In the genomic region with DNA sequence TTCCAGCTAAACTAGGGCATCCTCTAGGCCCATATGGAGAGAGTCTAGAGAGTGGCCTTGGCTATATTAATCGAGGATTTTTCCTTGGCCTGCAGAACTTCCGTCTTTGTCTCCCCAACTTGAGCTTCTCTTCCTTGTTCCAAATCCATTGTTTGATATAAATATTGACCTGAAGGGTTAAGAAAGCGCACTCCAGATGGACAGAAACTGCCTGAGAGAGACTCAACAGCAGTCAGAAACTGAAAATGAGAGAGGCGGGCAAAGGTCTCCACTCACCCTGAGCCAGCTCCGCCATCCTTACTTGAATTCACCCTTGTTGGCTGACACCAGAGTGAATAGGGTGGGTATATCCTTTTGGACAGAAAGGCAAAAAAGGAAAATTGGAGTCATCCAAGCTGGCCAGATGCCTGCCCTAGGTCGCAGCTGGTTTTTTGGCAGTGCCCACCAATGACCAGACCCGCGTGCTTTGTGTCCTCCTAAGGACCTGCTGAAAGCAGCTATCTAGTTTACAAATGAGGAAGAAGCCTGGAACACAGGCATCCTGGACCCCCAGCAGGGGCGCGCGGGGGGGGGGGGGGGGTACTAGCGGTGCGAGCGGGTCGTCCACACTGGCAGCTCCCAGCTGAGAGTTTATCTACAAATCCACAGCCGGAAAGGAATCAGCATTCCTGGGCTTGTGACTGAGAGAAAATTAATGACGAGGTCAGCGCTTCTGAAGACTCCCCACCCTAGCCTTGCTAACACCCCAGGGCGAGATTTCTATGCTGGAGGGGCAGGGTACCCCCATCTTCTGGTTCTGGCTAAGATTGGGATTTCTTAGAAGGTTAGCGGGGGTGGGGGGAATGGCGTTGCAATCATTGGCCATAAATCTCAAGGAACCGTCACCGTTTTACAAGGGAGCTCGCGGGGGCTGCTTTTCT, we compare ENCODE assay signal across 13 mouse cellular contexts. TPM values are rescaled to one million over a fixed set of nuclear protein-coding genes. Genes with fewer than 3 reads are reported as not detected.
DNase-seq lines count a peak whose midpoint lies in the region; ATAC-seq and TF ChIP-seq lines count a peak whose summit lies in the region.
"Had no signal": no experiment of that assay in that cellular context is flagged by ENCODE, and none has a peak within 500 bp of the region (broad histone marks: within the 10 kb centered on the region; RNA-seq: fewer than 3 reads in every experiment).

No protein-coding gene starts in this region.

- H3K9me3 ChIP-seq in hindbrain, embryonic 11.5 days (ENCODE audit: control insufficient read depth, low read length) = no peaks in the 10 kb centered on the region
- no peaks in the 10 kb centered on the region for H3K9me3 ChIP-seq in hindbrain, postnatal 0 days (ENCODE audit: low read length)
- H3K9me3 ChIP-seq in E14TG2a.4 (ENCODE audit: low read length) = no peaks in the 10 kb centered on the region
- no peaks in the 10 kb centered on the region for H3K9me3 ChIP-seq in embryonic facial prominence, embryonic 13.5 days
- H3K9me3 ChIP-seq in liver, embryonic 15.5 days (replicated peaks) = no peaks in the 10 kb centered on the region
- H3K9me3 ChIP-seq: limb, embryonic 15.5 days; megakaryocyte, embryonic 14.5 days had no signal

- no peak for ATAC-seq in hindbrain, embryonic 11.5 days (ENCODE audit: low FRiP score)
- ATAC-seq in hindbrain, postnatal 0 days = no peak
- ATAC-seq in embryonic facial prominence, embryonic 13.5 days (ENCODE audit: insufficient number of reproducible peaks, insufficient read depth, low FRiP score, low TSS enrichment, low read depth) = no peak
- no peak for ATAC-seq in liver, embryonic 15.5 days (ENCODE audit: insufficient read depth)
- no peak for ATAC-seq in megakaryocyte-erythroid progenitor cell, adult 5-6 weeks (replicated peaks; ENCODE audit: low FRiP score, low TSS enrichment, poor library complexity, severe bottlenecking)

- DNase-seq in hindbrain, embryonic 11.5 days (ENCODE audit: low spot score) = peak; percentile 58
- DNase-seq in hindbrain, postnatal 0 days (ENCODE audit: low spot score) = no peak
- DNase-seq in right cerebral cortex, postnatal 10 days (ENCODE audit: low spot score in 2 of 2) = no peak
- DNase-seq: cerebellum, adult 18-20 months; heart, adult 18-20 months; layer of hippocampus, adult 9-11 months; spleen, adult 18-20 months had no signal

- 0 out of 2 replicates have a peak, but pooled peaks cover 3% of the 10 kb centered on the region for H3K4me1 ChIP-seq in hindbrain, embryonic 11.5 days (replicated peaks; ENCODE audit: control insufficient read depth, insufficient read depth, low read length)
- H3K4me1 ChIP-seq in hindbrain, postnatal 0 days (ENCODE audit: insufficient read depth, low read length) = no peaks in the 10 kb centered on the region
- H3K4me1 ChIP-seq in E14TG2a.4 (replicated peaks; ENCODE audit: low read depth, low read length) = peaks cover 31% of the 10 kb centered on the region
- H3K4me1 ChIP-seq in embryonic facial prominence, embryonic 13.5 days = 0 out of 2 replicates have a peak, but pooled peaks cover 3% of the 10 kb centered on the region
- no peaks in the 10 kb centered on the region for H3K4me1 ChIP-seq in liver, embryonic 15.5 days (replicated peaks)

- H3K27me3 ChIP-seq in hindbrain, embryonic 11.5 days (ENCODE audit: control insufficient read depth, insufficient read depth, low read length) = peaks cover 95% of the 10 kb centered on the region
- H3K27me3 ChIP-seq in hindbrain, postnatal 0 days (ENCODE audit: insufficient read depth, low read length) = peaks cover 96% of the 10 kb centered on the region
- peaks cover 95% of the 10 kb centered on the region for H3K27me3 ChIP-seq in E14TG2a.4 (ENCODE audit: insufficient read depth, low read length)
- H3K27me3 ChIP-seq in embryonic facial prominence, embryonic 13.5 days = peaks cover 100% of the 10 kb centered on the region
- peaks cover 98% of the 10 kb centered on the region for H3K27me3 ChIP-seq in liver, embryonic 15.5 days

- H3K27ac ChIP-seq in hindbrain, embryonic 11.5 days (ENCODE audit: low read depth, low read length) = no peak overlapping the region
- no peak overlapping the region for H3K27ac ChIP-seq in hindbrain, postnatal 0 days
- no peak overlapping the region for H3K27ac ChIP-seq in embryonic facial prominence, embryonic 13.5 days
- no peak overlapping the region for H3K27ac ChIP-seq in liver, embryonic 15.5 days (replicated peaks)
- H3K27ac ChIP-seq: limb, embryonic 15.5 days had no signal

- H3K9ac ChIP-seq in hindbrain, embryonic 11.5 days (ENCODE audit: low read depth, low read length) = no peak overlapping the region
- no peak overlapping the region for H3K9ac ChIP-seq in hindbrain, postnatal 0 days (replicated peaks; ENCODE audit: low read length)
- no peak overlapping the region for H3K9ac ChIP-seq in embryonic facial prominence, embryonic 13.5 days
- no peak overlapping the region for H3K9ac ChIP-seq in liver, embryonic 15.5 days
- H3K9ac ChIP-seq: limb, embryonic 15.5 days had no signal

- H3K4me2 ChIP-seq in hindbrain, embryonic 11.5 days (replicated peaks; ENCODE audit: low read depth, low read length) = no peak overlapping the region; the same call in 1 of the 2 replicates
- H3K4me2 ChIP-seq in hindbrain, postnatal 0 days (ENCODE audit: low read depth, low read length) = no peak overlapping the region
- no peak overlapping the region for H3K4me2 ChIP-seq in embryonic facial prominence, embryonic 13.5 days
- peak overlapping the region; percentile 10; the same call in 1 of the 2 replicates for H3K4me2 ChIP-seq in liver, embryonic 15.5 days
- H3K4me2 ChIP-seq: limb, embryonic 15.5 days had no signal

- WGBS in hindbrain, embryonic 11.5 days = 2% methylated on average over 22 of the region's 25 CpGs
- 3% methylated on average over 23 of the region's 25 CpGs for WGBS in hindbrain, postnatal 0 days
- 2% methylated on average over 25 of the region's 25 CpGs for WGBS in embryonic facial prominence, embryonic 13.5 days
- WGBS in liver, embryonic 15.5 days (ENCODE audit: insufficient replicate concordance) = 8% methylated on average over 25 of the region's 25 CpGs

- H3K4me3 ChIP-seq in hindbrain, embryonic 11.5 days (ENCODE audit: low read depth, low read length) = no peak overlapping the region
- H3K4me3 ChIP-seq in hindbrain, postnatal 0 days (ENCODE audit: low read length) = no peak overlapping the region
- H3K4me3 ChIP-seq in E14TG2a.4 (replicated peaks; ENCODE audit: low read length) = peak overlapping the region; percentile 57
- peak overlapping the region; percentile 2; the same call in 1 of the 2 replicates for H3K4me3 ChIP-seq in embryonic facial prominence, embryonic 13.5 days
- no peak overlapping the region for H3K4me3 ChIP-seq in liver, embryonic 15.5 days (replicated peaks)
- H3K4me3 ChIP-seq: limb, embryonic 15.5 days had no signal

- no peak for TF ChIP-seq CTCF in hindbrain, postnatal 0 days (IDR thresholded peaks at IDR 0.05; ENCODE audit: low read depth)
- no peak for TF ChIP-seq CTCF in E14TG2a.4 (conservative IDR thresholded peaks at IDR 0.05; ENCODE audit: low read length)

- H3K36me3 ChIP-seq in hindbrain, embryonic 11.5 days (ENCODE audit: control insufficient read depth, insufficient read depth, low read length) = no peaks in the 10 kb centered on the region
- no peaks in the 10 kb centered on the region for H3K36me3 ChIP-seq in hindbrain, postnatal 0 days (ENCODE audit: insufficient read depth, low read length)
- no peaks in the 10 kb centered on the region for H3K36me3 ChIP-seq in E14TG2a.4 (ENCODE audit: insufficient read depth, low read length)
- H3K36me3 ChIP-seq in embryonic facial prominence, embryonic 13.5 days = no peaks in the 10 kb centered on the region
- no peaks in the 10 kb centered on the region for H3K36me3 ChIP-seq in liver, embryonic 15.5 days (replicated peaks)
- H3K36me3 ChIP-seq: limb, embryonic 15.5 days had no signal

RNA-seq across cellular contexts. Expression of a gene that starts 13.1 kb away (rescaled TPM):
- 0.20 and 0.38 TPM in 2 replicates for polyA plus RNA-seq in hindbrain, embryonic 11.5 days (2014; fragmentation: Nextera tagmentation; extraction: Ambion mirVana)
- total RNA-seq in hindbrain, postnatal 0 days (2014; rRNA removed) = not detected in 2 replicates
- not detected in 2 replicates for polyA plus RNA-seq in hindbrain, postnatal 0 days (2015; fragmentation: Nextera tagmentation; extraction: Ambion mirVana)
- 1.4 and 4.2 TPM in 2 replicates for polyA plus RNA-seq in embryonic facial prominence, embryonic 13.5 days (2015; fragmentation: Nextera tagmentation; extraction: Ambion mirVana)
- polyA plus RNA-seq in liver, embryonic 15.5 days (2015; fragmentation: Nextera tagmentation; extraction: Ambion mirVana) = 0.14 and 0.28 TPM in 2 replicates
- not detected in 2 replicates for total RNA-seq in megakaryocyte-erythroid progenitor cell, adult 5-6 weeks (2014; fragmentation: Nextera tagmentation)
- not detected in 2 replicates for total RNA-seq in megakaryocyte-erythroid progenitor cell, adult 5-6 weeks (2017)
- total RNA-seq: heart, adult 18-20 months had no signal
- polyA plus RNA-seq: limb, embryonic 15.5 days had no signal

Comparison
In these comparisons a context has a peak if more than half of its experiments do, and no peak if none do; other contexts are left out.
1. H3K4me3 ChIP-seq: peak in E14TG2a.4 (single experiment) and embryonic facial prominence, embryonic 13.5 days (single experiment); none in hindbrain, embryonic 11.5 days (single experiment), hindbrain, postnatal 0 days (single experiment) and liver, embryonic 15.5 days (single experiment).